ENCODE assay signal across 20 mouse cellular contexts in the genomic region with DNA sequence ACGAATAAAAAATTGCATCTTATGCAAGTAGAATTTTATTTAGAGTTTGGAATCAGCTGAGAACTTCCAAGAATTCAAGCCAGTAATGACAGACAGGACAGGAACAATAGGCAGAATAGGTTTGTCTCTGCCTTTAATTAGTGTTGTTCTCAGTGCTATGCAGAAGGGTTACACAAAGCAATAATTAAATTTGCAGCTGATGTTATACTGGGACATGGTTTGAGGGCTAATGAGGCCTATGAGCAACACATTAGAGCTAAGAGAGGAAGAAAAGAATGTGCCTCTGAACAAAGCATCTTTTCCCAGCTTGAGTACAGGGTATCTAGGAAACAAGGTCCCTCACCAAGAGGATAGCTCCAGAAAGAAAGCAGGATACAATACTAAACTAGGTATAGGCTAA.
DNase-seq lines count a peak whose midpoint lies in the region; ATAC-seq lines count a peak whose summit lies in the region.
"Had no signal": no experiment of that assay in that cellular context is flagged by ENCODE, and none has a peak within 500 bp of the region (broad histone marks: within the 10 kb centered on the region; RNA-seq: fewer than 3 reads in every experiment).

No protein-coding gene starts in this region.

- 63% methylated on average over 1 of the region's 1 CpGs for WGBS in midbrain, embryonic 13.5 days

- intact Hi-C loops in heart, postnatal 36 days (cut with DNase I): no loop called here

- no peaks in the 10 kb centered on the region for H3K36me3 ChIP-seq in midbrain, embryonic 13.5 days
- H3K36me3 ChIP-seq: embryonic facial prominence, embryonic 13.5 days; forebrain, embryonic 15.5 days had no signal

- H3K27me3 ChIP-seq in midbrain, embryonic 13.5 days: no peaks in the 10 kb centered on the region
- H3K27me3 ChIP-seq: embryonic facial prominence, embryonic 13.5 days; forebrain, embryonic 13.5 days; forebrain, embryonic 15.5 days had no signal

- H3K9ac ChIP-seq in midbrain, embryonic 13.5 days (replicated peaks): no peak overlapping the region
- H3K9ac ChIP-seq: embryonic facial prominence, embryonic 13.5 days; forebrain, embryonic 13.5 days; forebrain, embryonic 15.5 days; forebrain, postnatal 0 days had no signal

- ATAC-seq in midbrain, embryonic 13.5 days: no peak
- ATAC-seq: activated CD4-positive, CD25-positive, alpha-beta regulatory T cell, adult 4 months; forebrain, embryonic 13.5 days; forebrain, embryonic 15.5 days; forebrain, postnatal 0 days; Patski had no signal

- H3K4me1 ChIP-seq in midbrain, embryonic 13.5 days (replicated peaks): no peaks in the 10 kb centered on the region
- H3K4me1 ChIP-seq: embryonic facial prominence, embryonic 13.5 days; forebrain, embryonic 13.5 days; forebrain, embryonic 15.5 days had no signal

- H3K4me3 ChIP-seq in midbrain, embryonic 13.5 days (replicated peaks): no peak overlapping the region
- H3K4me3 ChIP-seq: embryonic facial prominence, embryonic 13.5 days; forebrain, embryonic 13.5 days; forebrain, embryonic 15.5 days had no signal

- no peak overlapping the region for H3K27ac ChIP-seq in midbrain, embryonic 13.5 days
- H3K27ac ChIP-seq: embryonic facial prominence, embryonic 13.5 days; forebrain, embryonic 13.5 days; forebrain, embryonic 15.5 days had no signal

- H3K4me2 ChIP-seq in midbrain, embryonic 13.5 days (replicated peaks): no peak overlapping the region
- H3K4me2 ChIP-seq: embryonic facial prominence, embryonic 13.5 days; forebrain, embryonic 13.5 days; forebrain, embryonic 15.5 days had no signal

- DNase-seq in Muller cell, postnatal 12 days (ENCODE audit: inconsistent ontology term): peak; percentile 80
- peak; percentile 39 for DNase-seq in brain, adult 2 months (ENCODE audit: low read depth, low spot score)
- peak; percentile 54 for DNase-seq in retina, embryonic 14.5 days (ENCODE audit: low spot score)
- DNase-seq in gastrocnemius, postnatal 4 days (ENCODE audit: low spot score in 2 of 2): no peak
- DNase-seq in heart, postnatal 36 days: no peak
- DNase-seq: adrenal gland, adult 8-10 months; adrenal gland, postnatal 14 days; adrenal gland, postnatal 36 days; cerebellum, adult 11-12 months; cerebellum, adult 2 months; cerebellum, adult 9-10 months; cerebellum, postnatal 10 days; cerebellum, postnatal 25 days; forebrain, postnatal 0 days had no signal

- H3K9me3 ChIP-seq in midbrain, embryonic 13.5 days: no peaks in the 10 kb centered on the region
- H3K9me3 ChIP-seq: embryonic facial prominence, embryonic 13.5 days; forebrain, embryonic 13.5 days; forebrain, embryonic 15.5 days had no signal

Comparison
In these comparisons a context has a peak if more than half of its experiments do, and no peak if none do; other contexts are left out.
1. DNase-seq: peak in Muller cell, postnatal 12 days (single experiment), brain, adult 2 months (single experiment) and retina, embryonic 14.5 days (single experiment); none in gastrocnemius, postnatal 4 days (0 of 2) and heart, postnatal 36 days (0 of 2).